Mouse (Mus musculus) lung, embryonic 14.5 days (tissue): ENCODE results near the gene Fndc8. TPM values are rescaled to one million over a fixed set of nuclear protein-coding genes. Genes with fewer than 3 reads are reported as not detected.
"Not testable (repeated sequence)": the region's sequence is repeated elsewhere in the genome, so short reads cannot be mapped to it uniquely, and the experiment has no call there.

Experiments
- ATAC-seq: fragments of 200-750 bp; cut with Nextera tagmentation; 2 replicates; pipeline ENCODE4 v1.8.0; 2017; ENCODE audit warnings: mild to moderate bottlenecking, moderate TSS enrichment, moderate library complexity; ENCODE audit not compliant: insufficient read depth
- DNase-seq: peaks from one replicate; pipeline ENCODE4 v3.0.0-alpha.2; 2015
- H3K27ac ChIP-seq: fragments of 300-500 bp; sonication (generic); 2 replicates; pipeline ENCODE4 v1.5.1; 2014; ENCODE audit warnings: low read depth, mild to moderate bottlenecking, moderate library complexity
- H3K27me3 ChIP-seq: fragments of 300-500 bp; sonication (generic); 2 replicates; pipeline ENCODE4 v1.6.1; 2014; ENCODE audit warnings: low read length, control low read depth; ENCODE audit not compliant: insufficient read depth
- H3K36me3 ChIP-seq: fragments of 300-500 bp; sonication (generic); 2 replicates; pipeline ENCODE4 v1.6.1; 2014; ENCODE audit warnings: control low read depth; ENCODE audit not compliant: insufficient read depth
- H3K4me1 ChIP-seq: fragments of 300-500 bp; sonication (generic); 2 replicates; pipeline ENCODE4 v1.6.1; 2014; ENCODE audit warnings: antibody characterized with exemption, control low read depth; ENCODE audit not compliant: insufficient read depth
- H3K4me2 ChIP-seq: fragments of 300-500 bp; sonication (generic); 2 replicates; pipeline ENCODE4 v1.6.1; 2014; ENCODE audit warnings: mild to moderate bottlenecking
- H3K4me3 ChIP-seq: fragments of 300-500 bp; sonication (generic); 2 replicates; pipeline ENCODE4 v1.5.1; 2014; ENCODE audit warnings: low read depth, low read length
- H3K9ac ChIP-seq: fragments of 300-500 bp; sonication (generic); 2 replicates; pipeline ENCODE4 v1.6.1; 2014
- H3K9me3 ChIP-seq: fragments of 300-500 bp; sonication (generic); 2 replicates; pipeline ENCODE4 v1.6.1; 2016; ENCODE audit warnings: low read depth, low read length, control low read depth
- CTCF ChIP-seq: IDR thresholded peaks from 2 replicates; pipeline ENCODE4 v1.5.1; 2016; ENCODE audit warnings: antibody characterized with exemption, low read depth
- WGBS: fragments of 180-500 bp; shearing (Covaris S2); extraction: QIAGEN DNeasy Blood & Tissue Kit; methylation state at CpG from one replicate; pipeline ENCODE4 v1.1.7; 2014; 5-methylcytosine and 5-hydroxymethylcytosine counted together
- polyA plus RNA-seq: library from polyadenylated mRNA; unstranded; fragments of >200 nt; fragmentation: Nextera tagmentation; extraction: Ambion mirVana; gene quantifications from 2 replicates; pipeline ENCODE4 v1.2.1, GENCODE M21; 2014

The Fndc8 gene
- polyA plus RNA-seq, 1 experiment from 2014 or later = not detected

GRCm38 (mm10) chr11:82931671-82932450 is 39.9 kb downstream of the Fndc8 start:
- H3K9me3 ChIP-seq, H3K27ac ChIP-seq, H3K36me3 ChIP-seq, ATAC-seq, DNase-seq, H3K4me1 ChIP-seq: not testable (repeated sequence)
- Histone ChIP-seq H3K4me2 (peak overlapping the region; percentile 80), H3K9ac (peak overlapping the region; percentile 46), H3K4me3 (peak overlapping the region; percentile 47), H3K27me3 (peaks cover 57% of the 10 kb centered on the region)
- under 1% methylated on average over 103 of the region's 119 CpGs for WGBS

DNA sequence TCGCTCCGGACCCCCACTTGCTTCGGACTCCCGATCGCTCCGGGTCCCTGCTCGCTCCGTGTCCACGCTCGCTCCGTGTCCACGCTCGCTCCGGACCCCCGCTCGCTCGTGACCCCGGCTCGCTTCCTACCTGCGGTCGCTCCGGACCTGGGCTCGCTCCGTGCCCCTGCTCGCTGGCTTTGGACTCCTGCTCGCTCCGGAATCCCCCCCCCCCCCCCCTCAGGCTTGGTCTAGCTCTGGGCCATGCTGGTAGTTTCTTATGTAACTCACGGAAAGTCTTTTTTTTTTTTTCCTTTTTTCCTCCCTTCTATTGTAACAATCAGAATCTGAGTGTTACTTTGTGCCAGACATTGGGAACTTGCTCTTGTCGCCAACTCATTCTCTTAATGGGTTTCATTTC is 41.3 kb downstream of the Fndc8 start:
- peak; percentile 3 for DNase-seq
- WGBS = 3% methylated on average over 29 of the region's 29 CpGs

DNA sequence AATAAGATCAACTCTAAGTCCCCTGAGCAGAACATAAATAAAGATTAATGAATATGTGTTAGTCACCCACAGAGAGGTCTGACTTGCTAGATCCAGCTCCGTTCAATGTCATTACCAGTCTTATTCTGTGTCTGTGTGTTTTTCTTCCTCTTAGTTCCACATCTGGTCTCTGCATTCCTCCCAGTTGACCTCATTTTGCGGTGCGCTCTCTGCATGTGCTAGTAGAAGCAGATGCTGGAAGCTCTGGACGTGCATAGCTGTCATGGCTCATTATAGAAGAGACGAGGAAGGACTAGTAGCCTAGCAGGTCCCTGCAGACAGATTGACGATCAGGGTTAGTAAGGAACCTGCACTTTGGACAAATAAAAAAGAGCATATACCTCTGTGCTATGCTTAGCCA is 51.4 kb downstream of the Fndc8 start:
- no peak for ATAC-seq
- no peak for DNase-seq

More for the DNA sequence above, 41.3 kb downstream of the Fndc8 start:
- peak overlapping the region; percentile 80 for H3K4me2 ChIP-seq
- H3K4me1 ChIP-seq = 0 out of 2 replicates have a peak, but pooled peaks cover 4% of the 10 kb centered on the region
- H3K9me3 ChIP-seq = no peaks in the 10 kb centered on the region
- peaks cover 55% of the 10 kb centered on the region for H3K27me3 ChIP-seq
- H3K9ac ChIP-seq = peak overlapping the region; percentile 32; the same call in 1 of the 2 replicates
- H3K27ac ChIP-seq = no peak overlapping the region
- no peaks in the 10 kb centered on the region for H3K36me3 ChIP-seq
- H3K4me3 ChIP-seq = peak overlapping the region; percentile 47
- no peak for TF ChIP-seq CTCF
- no peak for ATAC-seq

GRCm38 (mm10) chr11:82945636-82946035 is 53.7 kb downstream of the Fndc8 start:
- Histone ChIP-seq H3K9ac (no peak overlapping the region), H3K27me3 (peaks cover 10% of the 10 kb centered on the region), H3K4me1 (no peaks in the 10 kb centered on the region), H3K36me3 (no peaks in the 10 kb centered on the region), H3K4me3 (no peak overlapping the region), H3K4me2 (no peak overlapping the region), H3K27ac (no peak overlapping the region), H3K9me3 (no peaks in the 10 kb centered on the region)
- ATAC-seq = no peak
- no peak for TF ChIP-seq CTCF
- 34% methylated on average over 2 of the region's 2 CpGs for WGBS
- no peak for DNase-seq

More for the DNA sequence above, 51.4 kb downstream of the Fndc8 start:
- no peak overlapping the region for H3K27ac ChIP-seq
- H3K9ac ChIP-seq = no peak overlapping the region
- 0 out of 2 replicates have a peak, but pooled peaks cover 4% of the 10 kb centered on the region for H3K27me3 ChIP-seq
- no peaks in the 10 kb centered on the region for H3K4me1 ChIP-seq
- H3K4me2 ChIP-seq = no peak overlapping the region
- H3K36me3 ChIP-seq = no peaks in the 10 kb centered on the region
- H3K4me3 ChIP-seq = no peak overlapping the region
- TF ChIP-seq CTCF = no peak
- H3K9me3 ChIP-seq = no peaks in the 10 kb centered on the region
- 60% methylated on average over 6 of the region's 6 CpGs for whole genome bisulfite sequencing

DNA sequence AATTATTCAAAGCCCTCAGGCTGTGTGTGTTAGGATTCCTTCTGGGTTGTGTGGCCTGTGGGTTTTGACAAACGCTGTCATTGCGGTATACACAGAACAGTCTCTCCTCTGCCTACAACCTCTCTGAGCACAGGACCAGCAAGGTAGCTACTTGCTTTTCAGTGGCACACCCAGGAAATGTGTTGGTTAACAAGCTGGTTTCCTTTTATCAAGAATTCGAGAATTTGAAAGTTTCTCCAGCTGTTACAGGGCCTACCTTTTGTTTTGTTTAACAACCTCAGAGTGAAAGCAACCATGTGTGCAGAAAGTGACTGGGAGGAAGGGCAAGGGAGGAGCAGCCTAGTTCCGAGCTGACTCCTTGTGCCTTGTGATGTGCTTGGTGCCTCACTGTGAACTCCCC is 55.5 kb downstream of the Fndc8 start:
- ATAC-seq = no peak
- no peak overlapping the region for H3K9ac ChIP-seq

DNA sequence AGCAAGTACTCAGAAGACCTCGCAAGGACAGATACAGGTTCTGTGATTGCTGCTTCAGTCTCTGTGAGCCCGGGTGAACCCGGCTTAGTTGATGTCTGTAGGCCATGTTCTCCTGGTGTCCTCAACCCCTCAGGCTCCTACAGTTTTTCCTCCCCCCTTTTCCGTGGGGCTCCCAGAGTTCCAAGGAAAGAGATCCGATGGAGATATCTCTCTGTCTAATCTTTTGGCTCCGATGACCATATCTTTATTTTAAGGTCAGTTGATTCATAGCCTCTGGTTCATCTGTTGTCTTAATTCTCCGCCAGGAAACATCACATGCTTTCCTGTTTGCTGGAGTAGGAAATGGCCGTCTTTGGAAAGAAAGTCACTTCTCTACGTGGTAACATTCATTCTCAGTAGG is 57.1 kb downstream of the Fndc8 start:
- H3K36me3 ChIP-seq = no peaks in the 10 kb centered on the region
- H3K27ac ChIP-seq = no peak overlapping the region
- no peak overlapping the region for H3K9ac ChIP-seq
- peaks cover 30% of the 10 kb centered on the region for H3K27me3 ChIP-seq
- no peaks in the 10 kb centered on the region for H3K4me1 ChIP-seq
- H3K4me2 ChIP-seq = no peak overlapping the region
- DNase-seq = peak; percentile 13
- no peak for TF ChIP-seq CTCF
- no peak overlapping the region for H3K4me3 ChIP-seq
- WGBS = 77% methylated on average over 9 of the region's 9 CpGs
- no peak for ATAC-seq
- no peaks in the 10 kb centered on the region for H3K9me3 ChIP-seq

More for the DNA sequence above, 55.5 kb downstream of the Fndc8 start:
- TF ChIP-seq CTCF = no peak
- Histone ChIP-seq H3K27ac (no peak overlapping the region), H3K4me3 (no peak overlapping the region), H3K9me3 (no peaks in the 10 kb centered on the region), H3K4me2 (no peak overlapping the region), H3K27me3 (peaks cover 27% of the 10 kb centered on the region), H3K36me3 (no peaks in the 10 kb centered on the region), H3K4me1 (no peaks in the 10 kb centered on the region)
- 56% methylated on average over 4 of the region's 4 CpGs for WGBS
- DNase-seq = no peak

Other genes starting within 250 kb of the Fndc8 start
- gene Cct6b, start 127.8 kb upstream of the Fndc8 start, polyA plus RNA-seq = 0.20 and 0.27 TPM in 2 replicates
- gene Zfp830, start 127.8 kb upstream of the Fndc8 start, polyA plus RNA-seq = 32.2 and 34.5 TPM in 2 replicates
- 40.8 and 41.0 TPM in 2 replicates for gene Lig3, start 111.0 kb upstream of the Fndc8 start, polyA plus RNA-seq
- 11.7 and 12.3 TPM in 2 replicates for gene Rffl, start 20.9 kb upstream of the Fndc8 start, polyA plus RNA-seq
- 13.5 and 14.5 TPM in 2 replicates for gene Rad51d, start 1.5 kb upstream of the Fndc8 start, polyA plus RNA-seq
- 33.0 and 37.4 TPM in 2 replicates for gene Nle1, start 16.3 kb downstream of the Fndc8 start, polyA plus RNA-seq
- gene Unc45b, start 18.4 kb downstream of the Fndc8 start, polyA plus RNA-seq = 5.6 and 7.8 TPM in 2 replicates
- gene Slfn5, start 59.2 kb downstream of the Fndc8 start, polyA plus RNA-seq = 1.5 and 1.6 TPM in 2 replicates
- gene Slfn9, start 99.7 kb downstream of the Fndc8 start, polyA plus RNA-seq = 34.4 and 36.1 TPM in 2 replicates
- gene Slfn8, start 128.7 kb downstream of the Fndc8 start, polyA plus RNA-seq = 0.55 and 0.75 TPM in 2 replicates
- 4.7 and 5.8 TPM in 2 replicates for gene Slfn2, start 173.0 kb downstream of the Fndc8 start, polyA plus RNA-seq
- gene Slfn1, start 224.7 kb downstream of the Fndc8 start, polyA plus RNA-seq = 0.32 and 0.34 TPM in 2 replicates